ENCODE assay signal across 22 mouse cellular contexts in the genomic region with DNA sequence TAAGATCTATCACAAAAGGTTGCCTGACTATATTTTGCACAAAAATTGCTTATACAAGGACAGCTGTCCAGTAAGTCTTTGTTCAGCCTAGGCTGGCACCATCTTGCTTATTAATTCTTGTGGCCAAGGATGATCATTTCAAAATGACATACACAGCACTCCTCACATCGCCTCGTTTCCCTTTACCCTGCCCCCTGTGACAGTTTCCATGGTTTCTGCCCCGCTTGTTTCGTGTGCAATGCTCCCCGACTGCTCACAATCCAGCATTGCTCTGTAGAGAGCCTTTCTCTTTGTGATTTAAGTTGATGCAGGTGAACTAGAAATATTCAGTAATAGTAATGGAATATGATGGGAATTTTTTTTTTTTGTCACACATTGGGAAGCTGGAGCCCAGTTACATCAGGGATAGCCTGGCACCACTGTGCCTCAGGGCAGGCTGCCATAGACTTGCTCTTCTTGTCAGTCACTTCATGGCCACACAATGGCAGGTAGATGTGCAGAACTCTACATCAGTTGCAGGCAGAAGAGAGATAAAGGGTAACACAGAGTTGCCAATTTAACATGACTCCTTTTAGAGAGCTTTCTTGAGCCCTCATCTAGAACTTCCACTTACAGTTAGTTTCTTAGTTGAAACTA.
DNase-seq lines count a peak whose midpoint lies in the region; ATAC-seq and TF ChIP-seq lines count a peak whose summit lies in the region.
"Had no signal": no experiment of that assay in that cellular context is flagged by ENCODE, and none has a peak within 500 bp of the region (broad histone marks: within the 10 kb centered on the region; RNA-seq: fewer than 3 reads in every experiment).

No protein-coding gene starts in this region.

- no peak for TF ChIP-seq POLR2A in kidney, adult 2 months (IDR thresholded peaks at IDR 0.05; ENCODE audit: low read depth, low read length)

- no peak overlapping the region for H3K4me3 ChIP-seq in heart, embryonic 10.5 days
- H3K4me3 ChIP-seq in heart, embryonic 12.5 days, result no peak overlapping the region
- H3K4me3 ChIP-seq in midbrain, embryonic 14.5 days (replicated peaks; ENCODE audit: low read depth, low read length), result no peak overlapping the region
- H3K4me3 ChIP-seq in midbrain, embryonic 10.5 days, result no peak overlapping the region
- no peak overlapping the region for H3K4me3 ChIP-seq in midbrain, embryonic 16.5 days (ENCODE audit: low read depth, low read length)
- H3K4me3 ChIP-seq in kidney, adult 2 months (ENCODE audit: insufficient read depth, low read depth, low read length), result no peak overlapping the region
- H3K4me3 ChIP-seq: embryonic facial prominence, embryonic 15.5 days; erythroblast, embryonic 14.5 days; forebrain, embryonic 10.5 days; forebrain, embryonic 15.5 days; hindbrain, embryonic 10.5 days; hindbrain, embryonic 15.5 days had no signal

- peak; percentile 59 for DNase-seq in heart, embryonic 10.5 days (ENCODE audit: low spot score)
- peak; percentile 40 for DNase-seq in midbrain, embryonic 14.5 days
- no peak for DNase-seq in midbrain, embryonic 10.5 days (ENCODE audit: low spot score)
- no peak for DNase-seq in kidney, adult 2 months
- DNase-seq: adrenal gland, postnatal 25 days; cerebellum, adult 18-20 months; cerebellum, postnatal 14 days; embryo, embryonic 11 days; gastrocnemius, postnatal 10 days; heart, adult 18-20 months had no signal

- no peaks in the 10 kb centered on the region for H3K9me3 ChIP-seq in heart, embryonic 10.5 days
- peaks cover 14% of the 10 kb centered on the region for H3K9me3 ChIP-seq in heart, embryonic 12.5 days (replicated peaks)
- no peaks in the 10 kb centered on the region for H3K9me3 ChIP-seq in midbrain, embryonic 14.5 days (ENCODE audit: control insufficient read depth, low read length)
- H3K9me3 ChIP-seq in midbrain, embryonic 10.5 days (replicated peaks), result no peaks in the 10 kb centered on the region
- H3K9me3 ChIP-seq in midbrain, embryonic 16.5 days (replicated peaks; ENCODE audit: control insufficient read depth, low read length, poor library complexity, severe bottlenecking), result no peaks in the 10 kb centered on the region
- H3K9me3 ChIP-seq: embryonic facial prominence, embryonic 15.5 days; forebrain, embryonic 10.5 days; forebrain, embryonic 15.5 days; hindbrain, embryonic 15.5 days had no signal

- H3K4me1 ChIP-seq in heart, embryonic 10.5 days, result no peaks in the 10 kb centered on the region
- H3K4me1 ChIP-seq in heart, embryonic 12.5 days (replicated peaks), result no peaks in the 10 kb centered on the region
- H3K4me1 ChIP-seq in midbrain, embryonic 14.5 days (ENCODE audit: control insufficient read depth, insufficient read depth, low read length), result no peaks in the 10 kb centered on the region
- H3K4me1 ChIP-seq in midbrain, embryonic 10.5 days, result peaks cover 9% of the 10 kb centered on the region
- no peaks in the 10 kb centered on the region for H3K4me1 ChIP-seq in midbrain, embryonic 16.5 days (ENCODE audit: control insufficient read depth, insufficient read depth, low read length)
- H3K4me1 ChIP-seq in kidney, adult 2 months (ENCODE audit: control insufficient read depth, insufficient read depth, low read length), result no peaks in the 10 kb centered on the region
- H3K4me1 ChIP-seq: embryonic facial prominence, embryonic 15.5 days; forebrain, embryonic 10.5 days had no signal

- no peak overlapping the region for H3K9ac ChIP-seq in heart, embryonic 12.5 days
- H3K9ac ChIP-seq in midbrain, embryonic 14.5 days (replicated peaks; ENCODE audit: low read length), result no peak overlapping the region
- no peak overlapping the region for H3K9ac ChIP-seq in midbrain, embryonic 16.5 days (ENCODE audit: low read depth, low read length)
- H3K9ac ChIP-seq: embryonic facial prominence, embryonic 15.5 days; forebrain, embryonic 15.5 days; hindbrain, embryonic 15.5 days had no signal

- ATAC-seq in heart, embryonic 12.5 days (ENCODE audit: insufficient number of reproducible peaks, low FRiP score), result no peak
- no peak for ATAC-seq in midbrain, embryonic 14.5 days (ENCODE audit: low FRiP score, low TSS enrichment)
- peak; percentile 66; the same call in 1 of the 2 replicates for ATAC-seq in midbrain, embryonic 16.5 days
- ATAC-seq: activated CD4-positive, CD25-positive, alpha-beta regulatory T cell, adult 4 months; forebrain, embryonic 15.5 days; Patski had no signal

- WGBS in heart, embryonic 10.5 days, result 83% methylated on average over 5 of the region's 5 CpGs
- 87% methylated on average over 5 of the region's 5 CpGs for WGBS in heart, embryonic 12.5 days
- WGBS in midbrain, embryonic 14.5 days, result 49% methylated on average over 5 of the region's 5 CpGs
- WGBS in midbrain, embryonic 10.5 days, result 87% methylated on average over 5 of the region's 5 CpGs
- 56% methylated on average over 5 of the region's 5 CpGs for WGBS in midbrain, embryonic 16.5 days
- 86% methylated on average over 5 of the region's 5 CpGs for WGBS in kidney, adult 2 months

- no peaks in the 10 kb centered on the region for H3K36me3 ChIP-seq in heart, embryonic 10.5 days
- H3K36me3 ChIP-seq in heart, embryonic 12.5 days, result no peaks in the 10 kb centered on the region
- H3K36me3 ChIP-seq in midbrain, embryonic 14.5 days (ENCODE audit: control insufficient read depth, insufficient read depth, low read length), result no peaks in the 10 kb centered on the region
- H3K36me3 ChIP-seq in midbrain, embryonic 10.5 days, result no peaks in the 10 kb centered on the region
- H3K36me3 ChIP-seq in midbrain, embryonic 16.5 days (ENCODE audit: control insufficient read depth, insufficient read depth, low read length), result no peaks in the 10 kb centered on the region
- H3K36me3 ChIP-seq in kidney, adult 2 months (ENCODE audit: control insufficient read depth, insufficient read depth, low read length), result no peaks in the 10 kb centered on the region
- H3K36me3 ChIP-seq: embryonic facial prominence, embryonic 15.5 days; forebrain, embryonic 10.5 days; forebrain, embryonic 15.5 days; hindbrain, embryonic 10.5 days; hindbrain, embryonic 15.5 days had no signal

- no peak overlapping the region for H3K27ac ChIP-seq in heart, embryonic 10.5 days
- no peak overlapping the region for H3K27ac ChIP-seq in heart, embryonic 12.5 days (ENCODE audit: poor library complexity, severe bottlenecking)
- no peak overlapping the region for H3K27ac ChIP-seq in midbrain, embryonic 14.5 days (replicated peaks; ENCODE audit: low read depth, low read length)
- no peak overlapping the region for H3K27ac ChIP-seq in midbrain, embryonic 10.5 days (replicated peaks)
- no peak overlapping the region for H3K27ac ChIP-seq in midbrain, embryonic 16.5 days (ENCODE audit: low read length)
- no peak overlapping the region for H3K27ac ChIP-seq in kidney, adult 2 months (ENCODE audit: insufficient read depth, low read depth, low read length)
- H3K27ac ChIP-seq: embryonic facial prominence, embryonic 15.5 days; forebrain, embryonic 10.5 days; forebrain, embryonic 15.5 days; hindbrain, embryonic 10.5 days; hindbrain, embryonic 15.5 days had no signal

- no peaks in the 10 kb centered on the region for H3K27me3 ChIP-seq in heart, embryonic 10.5 days (ENCODE audit: insufficient read depth, poor library complexity, severe bottlenecking)
- no peaks in the 10 kb centered on the region for H3K27me3 ChIP-seq in heart, embryonic 12.5 days (replicated peaks)
- H3K27me3 ChIP-seq in midbrain, embryonic 14.5 days (ENCODE audit: control insufficient read depth, insufficient read depth, low read length), result no peaks in the 10 kb centered on the region
- H3K27me3 ChIP-seq in midbrain, embryonic 10.5 days (ENCODE audit: low read depth, poor library complexity, severe bottlenecking), result no peaks in the 10 kb centered on the region
- H3K27me3 ChIP-seq in midbrain, embryonic 16.5 days (ENCODE audit: control insufficient read depth, insufficient read depth, low read depth, low read length), result no peaks in the 10 kb centered on the region
- no peaks in the 10 kb centered on the region for H3K27me3 ChIP-seq in kidney, adult 2 months (replicated peaks; ENCODE audit: control insufficient read depth, insufficient read depth, low read length)
- H3K27me3 ChIP-seq: CH12.LX; embryonic facial prominence, embryonic 15.5 days; forebrain, embryonic 15.5 days; hindbrain, embryonic 15.5 days; Patski had no signal

- no peak overlapping the region for H3K4me2 ChIP-seq in heart, embryonic 12.5 days
- H3K4me2 ChIP-seq in midbrain, embryonic 14.5 days (ENCODE audit: low read length), result no peak overlapping the region
- H3K4me2 ChIP-seq in midbrain, embryonic 16.5 days (ENCODE audit: low read length), result no peak overlapping the region
- H3K4me2 ChIP-seq: embryonic facial prominence, embryonic 15.5 days; forebrain, embryonic 15.5 days; heart, embryonic 11.5 days; hindbrain, embryonic 15.5 days had no signal

- TF ChIP-seq CTCF in kidney, adult 2 months (conservative IDR thresholded peaks at IDR 0.05; ENCODE audit: insufficient read depth, insufficient read length, low read depth, low read length), result no peak

Comparison
In these comparisons a context has a peak if more than half of its experiments do, and no peak if none do; other contexts are left out.
1. DNase-seq: peak in heart, embryonic 10.5 days (single experiment) and midbrain, embryonic 14.5 days (single experiment); none in midbrain, embryonic 10.5 days (single experiment) and kidney, adult 2 months (single experiment).